Mouse (Mus musculus) layer of hippocampus, postnatal 36 days (tissue): ENCODE data around the gene Sult1a1. TPM values are rescaled to one million over a fixed set of nuclear protein-coding genes. Genes with fewer than 3 reads are reported as not detected.
"Not testable (repeated sequence)": the region's sequence is repeated elsewhere in the genome, so short reads cannot be mapped to it uniquely, and the experiment has no call there.

ENCODE experiments used
- DNase-seq, 2 experiments: peaks; one replicate each; pipeline ENCODE4 v3.0.0; 2022
- total RNA-seq, 2 experiments: library from RNA; stranded (reverse); gene quantifications; 2 replicates each; pipeline ENCODE4 v1.2.3; 2021

Gene Sult1a1
- total RNA-seq, 2 experiments from 2014 or later = 6.3 to 11.2 TPM

DNA sequence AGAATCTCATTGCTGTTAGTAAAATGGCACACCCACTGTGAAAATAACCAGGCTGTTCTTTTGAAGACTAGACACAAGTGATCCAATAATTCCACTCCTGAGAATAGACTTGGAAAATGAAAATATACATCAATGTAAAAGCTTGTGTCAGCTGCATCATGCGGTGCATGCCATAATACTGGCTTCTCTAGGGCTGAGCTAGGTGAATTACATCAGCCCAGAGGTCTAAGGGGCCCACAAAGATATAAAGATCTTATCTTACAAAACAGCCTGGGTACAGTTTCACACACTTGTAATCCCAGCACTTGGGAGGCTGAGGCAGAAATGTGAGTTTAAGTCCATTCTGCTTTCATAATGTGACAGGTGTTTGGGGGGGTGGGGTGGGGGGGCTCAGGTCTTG, 18.7 kb downstream of the Sult1a1 start:
- DNase-seq = no peak

GRCm38 (mm10) chr7:126655695-126656094, 20.5 kb downstream of the Sult1a1 start:
- no peak for DNase-seq

- no peak for DNase-seq
Measured at GRCm38 (mm10) chr7:126653991-126654390, 22.2 kb downstream of the Sult1a1 start.

GRCm38 (mm10) chr7:126650852-126651251, 25.4 kb downstream of the Sult1a1 start:
- no peak for DNase-seq

DNA sequence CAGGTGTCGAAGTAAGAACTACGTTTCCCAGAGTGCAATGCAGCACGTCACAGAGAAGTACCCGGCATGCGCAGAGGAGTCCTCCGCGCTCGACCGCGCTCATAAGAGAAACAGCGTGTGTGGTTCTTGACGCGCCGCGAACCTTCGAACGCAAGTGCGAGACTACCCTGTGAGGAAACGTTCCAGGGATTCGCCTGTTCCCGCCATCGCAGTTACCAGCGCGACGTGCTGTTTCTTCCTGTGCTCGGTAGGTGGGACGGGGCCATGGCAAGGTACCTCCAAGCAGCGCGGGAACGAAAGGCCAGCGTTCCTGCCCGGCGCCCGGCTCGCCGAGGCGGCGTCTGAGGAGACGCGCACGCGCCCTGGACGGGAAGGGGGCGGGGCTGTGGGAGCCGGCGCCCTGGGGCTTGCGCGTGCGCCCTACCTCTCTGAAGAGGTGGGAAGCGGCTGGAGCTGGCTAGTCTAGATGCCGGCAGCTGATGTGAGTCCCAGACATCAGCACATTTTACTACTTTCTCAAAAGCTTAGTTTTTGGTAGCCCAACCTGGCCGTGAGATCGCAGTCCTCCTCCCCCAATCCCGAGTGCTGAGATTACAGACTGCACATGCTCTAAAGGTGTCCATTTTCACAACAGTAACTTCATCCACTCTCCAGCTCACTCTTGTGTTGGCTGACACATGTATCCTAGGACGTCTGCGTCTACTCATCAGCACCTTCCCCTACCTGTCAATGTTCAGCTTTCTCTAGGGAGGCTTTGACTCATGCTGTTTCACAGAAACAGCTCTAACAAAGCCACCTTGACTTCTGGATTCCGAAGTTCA, 26.8 kb downstream of the Sult1a1 start, which contains the start of gene Sgf29:
Gene Sgf29 (plus strand): TSS at position 79 of the 821 bp plus-strand sequence.
- DNase-seq = peak; percentile 93 to 94

GRCm38 (mm10) chr7:126648486-126648885, 27.7 kb downstream of the Sult1a1 start:
- DNase-seq = no peak

GRCm38 (mm10) chr7:126645708-126646107, 30.5 kb downstream of the Sult1a1 start:
- DNase-seq = no peak

- DNase-seq = no peak
Measured at GRCm38 (mm10) chr7:126644914-126645313, 31.3 kb downstream of the Sult1a1 start.

GRCm38 (mm10) chr7:126644345-126644744, 31.9 kb downstream of the Sult1a1 start:
- no peak for DNase-seq

DNA sequence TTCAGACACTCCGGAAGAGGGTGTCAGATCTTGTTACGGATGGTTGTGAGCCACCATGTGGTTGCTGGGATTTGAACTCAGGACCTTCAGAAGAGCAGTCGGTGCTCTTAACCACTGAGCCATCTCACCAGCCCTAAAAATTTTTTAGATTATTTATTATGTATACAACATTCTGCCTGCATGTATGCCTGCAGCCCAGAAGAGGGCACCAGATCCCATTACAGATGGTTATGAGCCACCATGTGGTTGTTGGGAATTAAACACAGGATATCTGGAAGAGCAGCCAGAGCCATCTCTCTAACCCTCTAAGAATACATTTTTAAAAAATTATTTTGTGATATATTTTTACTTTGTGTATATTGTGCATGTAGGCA, 33.0 kb downstream of the Sult1a1 start:
- not testable (repeated sequence) for DNase-seq

DNA sequence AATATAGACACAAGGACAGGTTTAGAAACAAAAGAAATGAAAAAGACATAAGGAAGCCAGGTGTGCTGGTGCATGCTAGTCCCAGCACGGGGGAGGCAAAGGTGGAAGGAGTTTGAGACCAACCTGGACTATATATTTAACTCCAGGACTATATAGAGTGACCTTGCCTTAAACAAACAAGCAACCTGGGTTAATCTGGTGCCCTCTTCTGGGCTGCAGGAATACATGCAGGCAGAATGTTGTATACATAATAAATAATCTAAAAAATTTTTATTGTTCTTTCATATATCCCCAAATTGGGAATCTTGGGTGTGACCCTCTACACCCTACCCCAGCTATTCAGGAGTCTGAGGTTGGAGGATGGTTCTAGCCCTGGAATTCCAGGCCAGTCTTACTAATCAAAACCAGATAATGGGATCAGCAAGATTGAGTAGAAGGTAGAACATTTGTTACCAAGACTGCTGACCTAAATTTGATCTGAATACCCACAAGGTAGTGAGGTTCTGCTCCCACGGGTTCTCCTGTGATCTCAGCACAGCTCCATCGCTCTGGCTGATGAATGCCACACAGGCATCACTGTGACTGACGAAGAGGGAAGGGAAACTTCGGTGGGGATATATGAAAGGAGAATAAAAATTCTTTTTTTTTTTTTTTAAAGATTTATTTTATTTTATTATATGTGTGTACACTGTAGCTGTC, 33.5 kb downstream of the Sult1a1 start:
- DNase-seq = no peak

DNA sequence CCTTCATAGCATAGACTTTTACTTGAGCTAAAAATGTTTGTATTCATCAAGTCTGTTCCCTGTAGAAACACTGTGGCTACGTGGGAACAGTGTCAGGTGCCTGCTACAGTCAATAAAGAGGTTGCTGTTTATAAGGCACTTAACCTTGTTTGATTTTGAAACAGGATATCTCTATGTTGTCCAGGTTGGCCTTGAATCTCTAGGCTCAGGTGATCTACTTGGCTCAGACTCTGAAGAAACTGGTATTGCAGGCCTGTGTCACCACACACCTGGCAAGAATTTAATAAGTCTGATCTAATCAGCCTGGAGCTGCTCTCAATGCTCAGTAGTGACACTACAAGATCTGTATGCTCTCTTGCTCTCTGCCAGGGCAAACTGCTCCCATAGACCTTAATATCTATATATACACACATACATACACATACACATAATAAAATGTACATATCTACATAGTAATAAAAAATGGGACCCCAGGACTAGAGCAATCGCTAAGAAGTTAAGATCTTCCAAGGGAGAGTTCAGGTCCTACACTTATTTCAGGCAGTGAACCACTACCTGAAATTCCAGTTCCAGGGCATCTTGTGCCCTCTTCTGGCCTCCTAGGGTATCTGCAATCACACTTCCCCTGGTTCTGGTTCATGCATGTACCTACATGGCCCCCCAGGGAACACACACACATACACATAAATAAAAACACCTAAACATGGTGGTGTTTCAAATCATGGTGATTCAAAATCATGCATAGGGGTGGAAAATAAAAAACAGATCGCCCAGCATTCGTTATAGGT, 39.3 kb downstream of the Sult1a1 start:
- peak; percentile 17 to 27 for DNase-seq

- DNase-seq = no peak
Measured at GRCm38 (mm10) chr7:126635375-126635774, 40.9 kb downstream of the Sult1a1 start.

GRCm38 (mm10) chr7:126632478-126632877, 43.8 kb downstream of the Sult1a1 start:
- DNase-seq = no peak

DNA sequence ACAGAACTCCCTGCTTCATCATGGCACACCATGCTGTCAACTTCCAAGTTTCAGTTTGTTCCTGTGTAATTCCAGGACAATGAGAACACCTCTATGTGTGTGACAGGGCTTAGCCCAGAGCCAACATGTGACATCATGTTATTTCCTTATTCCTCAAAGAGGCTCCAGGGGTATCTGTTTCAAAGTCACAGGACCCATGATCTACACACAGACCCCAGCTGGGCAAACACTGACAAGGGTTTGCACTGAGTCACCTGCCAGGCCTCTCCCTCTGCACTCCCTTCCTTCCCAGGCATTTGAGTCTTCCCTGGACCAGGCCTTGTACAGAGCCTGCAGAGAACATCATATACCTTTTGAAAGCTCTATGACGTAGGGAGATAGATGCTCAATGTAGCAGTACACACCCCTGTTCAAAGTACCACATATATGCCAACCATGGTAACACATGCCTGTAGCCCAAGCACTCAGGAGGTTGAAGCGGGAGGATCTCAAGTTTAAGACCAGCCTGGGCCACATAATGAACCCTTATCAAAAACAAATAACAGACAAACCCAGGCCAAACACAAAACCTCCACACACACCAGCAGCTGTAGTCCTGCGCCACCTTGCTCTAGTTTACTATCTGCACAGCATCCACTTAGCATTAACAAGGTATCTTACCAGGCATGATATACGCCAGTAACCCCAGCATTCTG, 45.3 kb downstream of the Sult1a1 start, which contains the start of gene Nupr1:
Gene Nupr1 (minus strand): TSS at position 38 of the 695 bp plus-strand sequence.
- DNase-seq = no peak

GRCm38 (mm10) chr7:126629915-126630314, 46.3 kb downstream of the Sult1a1 start:
- no peak for DNase-seq

DNA sequence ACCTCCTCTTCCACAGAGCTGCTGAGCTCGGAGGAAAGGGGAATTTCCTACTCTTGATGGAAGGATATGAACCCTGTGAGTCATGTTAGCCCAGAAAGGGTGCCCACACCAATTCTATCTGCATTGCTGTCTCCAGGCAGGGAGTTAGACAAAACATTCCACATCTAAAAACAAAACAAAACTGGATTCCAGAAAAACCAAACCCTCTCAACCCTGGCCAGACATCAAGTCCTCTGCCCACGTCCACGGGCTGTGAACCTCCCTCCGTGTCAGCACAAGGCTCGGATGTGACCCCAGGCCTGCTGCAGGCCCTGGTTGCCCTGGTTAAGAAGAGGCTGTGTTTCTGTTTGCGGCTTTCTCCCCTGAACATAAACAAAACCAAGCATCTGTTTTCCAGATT, 48.1 kb downstream of the Sult1a1 start:
- no peak for DNase-seq

DNA sequence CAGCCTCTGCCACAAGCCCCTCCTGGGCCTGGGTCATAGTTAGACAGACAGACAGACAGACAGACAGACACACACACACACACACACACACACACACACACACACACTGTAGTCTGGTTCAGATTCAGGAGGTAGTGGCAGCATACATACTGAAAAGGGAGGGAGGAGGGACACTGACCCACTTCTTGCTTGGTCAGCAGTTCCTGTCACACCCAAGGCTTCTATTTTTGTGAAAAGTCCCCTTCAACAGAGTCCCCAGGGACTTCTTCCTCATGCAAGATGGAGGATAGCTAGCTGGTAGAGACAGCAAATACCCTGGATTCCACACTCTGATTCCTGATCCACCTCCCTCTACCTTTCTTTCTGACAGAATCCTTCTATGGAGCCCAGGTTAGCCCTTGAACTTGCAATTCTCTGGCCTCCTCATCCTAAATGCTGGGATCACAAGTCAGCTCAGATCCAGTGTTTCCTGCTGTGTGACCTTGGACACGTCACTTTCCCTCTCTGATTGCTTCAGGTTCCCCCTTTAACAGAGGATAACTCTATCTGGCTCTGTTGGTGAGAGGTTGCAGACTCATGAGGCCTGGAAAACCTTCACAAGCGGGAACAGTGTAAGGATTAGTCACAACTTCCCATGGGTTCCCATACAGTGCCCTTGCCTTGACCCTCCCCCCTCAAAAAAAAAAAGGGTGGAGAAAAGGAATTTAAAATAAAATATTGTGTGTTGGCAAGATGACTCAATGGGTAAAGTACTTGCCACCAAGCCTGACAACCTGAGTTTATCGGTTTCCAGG, 50.2 kb downstream of the Sult1a1 start:
- no peak for DNase-seq

DNA sequence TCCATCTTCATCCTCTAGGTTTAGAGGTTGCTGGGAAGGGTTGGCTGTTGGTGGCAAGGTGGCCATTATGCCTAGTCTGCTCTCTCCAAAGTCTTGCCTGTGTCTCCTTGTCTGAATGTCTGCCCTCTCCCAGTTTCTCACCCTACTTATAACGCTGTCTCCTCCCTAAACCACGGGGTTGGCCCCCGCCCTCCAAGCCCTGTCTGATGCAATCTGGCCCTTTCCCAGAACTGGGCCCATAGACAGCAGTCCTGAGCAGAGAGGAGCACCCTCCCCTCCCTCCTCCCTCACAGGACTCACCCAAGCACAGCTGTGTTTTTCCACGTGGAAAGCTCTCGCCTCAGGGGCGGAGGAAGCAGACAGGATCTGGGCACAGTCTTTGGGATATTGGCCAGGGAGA, 50.9 kb downstream of the Sult1a1 start:
- peak; percentile 9 to 26 for DNase-seq

- no peak for DNase-seq
Measured at GRCm38 (mm10) chr7:126624774-126625173, 51.5 kb downstream of the Sult1a1 start.

GRCm38 (mm10) chr7:126623381-126623780, 52.9 kb downstream of the Sult1a1 start:
- DNase-seq = no peak
